Mouse (Mus musculus) mature B cell (primary cell): Measurements from ENCODE around the gene Fcgr3.
"Not testable (repeated sequence)": the region's sequence is repeated elsewhere in the genome, so short reads cannot be mapped to it uniquely, and the experiment has no call there.

Source experiments
- in situ Hi-C: fragments of 300-500 bp; cut with MboI; formaldehyde crosslinking; loops from 2 replicates; pipeline ENCODE4 v1.14.3; 2019

Fcgr3 gene

GRCm38 (mm10) chr1:171088237-171088869 lies 23.6 kb upstream of the Fcgr3 start:
- in situ Hi-C loops = not testable (repeated sequence)

GRCm38 (mm10) chr1:171085718-171086117 lies 21.0 kb upstream of the Fcgr3 start:
- in situ Hi-C loops = no loop called here

- in situ Hi-C loops = not testable (repeated sequence)
These were observed 16.9 kb upstream of the Fcgr3 start for GRCm38 (mm10) chr1:171081512-171082231.

- in situ Hi-C loops = not testable (repeated sequence)
These were observed 15.1 kb upstream of the Fcgr3 start for GRCm38 (mm10) chr1:171079825-171080224.

- in situ Hi-C loops = not testable (repeated sequence)
These were observed 14.6 kb upstream of the Fcgr3 start for GRCm38 (mm10) chr1:171079345-171079744.

GRCm38 (mm10) chr1:171078419-171078818 lies 13.7 kb upstream of the Fcgr3 start:
- in situ Hi-C loops = not testable (repeated sequence)

GRCm38 (mm10) chr1:171077955-171078354 lies 13.2 kb upstream of the Fcgr3 start:
- in situ Hi-C loops = not testable (repeated sequence)

GRCm38 (mm10) chr1:171077192-171077591 lies 12.5 kb upstream of the Fcgr3 start:
- in situ Hi-C loops = not testable (repeated sequence)

- in situ Hi-C loops = not testable (repeated sequence)
These were observed 11.4 kb upstream of the Fcgr3 start for GRCm38 (mm10) chr1:171076176-171076575.

- in situ Hi-C loops = not testable (repeated sequence)
These were observed 9.5 kb upstream of the Fcgr3 start for GRCm38 (mm10) chr1:171074283-171074682.

- in situ Hi-C loops = not testable (repeated sequence)
These were observed 7.5 kb upstream of the Fcgr3 start for GRCm38 (mm10) chr1:171072217-171072616.

- in situ Hi-C loops = not testable (repeated sequence)
These were observed 7.0 kb upstream of the Fcgr3 start for GRCm38 (mm10) chr1:171071726-171072125.

GRCm38 (mm10) chr1:171070879-171071278 lies 6.1 kb upstream of the Fcgr3 start:
- in situ Hi-C loops = not testable (repeated sequence)

GRCm38 (mm10) chr1:171069508-171069907 lies 4.8 kb upstream of the Fcgr3 start:
- in situ Hi-C loops = not testable (repeated sequence)

- in situ Hi-C loops = not testable (repeated sequence)
These were observed 3.2 kb upstream of the Fcgr3 start for GRCm38 (mm10) chr1:171067928-171068327.

- in situ Hi-C loops = not testable (repeated sequence)
These were observed 1.8 kb upstream of the Fcgr3 start for GRCm38 (mm10) chr1:171066583-171066982.

GRCm38 (mm10) chr1:171065768-171066167 lies 1.0 kb upstream of the Fcgr3 start:
- in situ Hi-C loops = not testable (repeated sequence)

GRCm38 (mm10) chr1:171065243-171065587 lies 480 bp upstream of the Fcgr3 start:
- in situ Hi-C loops = not testable (repeated sequence)

- in situ Hi-C loops = not testable (repeated sequence)
These were observed 905 bp downstream of the Fcgr3 start for GRCm38 (mm10) chr1:171063569-171064490.

- in situ Hi-C loops = no loop called here
These were observed 3.2 kb downstream of the Fcgr3 start for GRCm38 (mm10) chr1:171061566-171061965.

- in situ Hi-C loops = no loop called here
These were observed 4.3 kb downstream of the Fcgr3 start for GRCm38 (mm10) chr1:171060392-171060791.

GRCm38 (mm10) chr1:171059203-171059602 lies 5.5 kb downstream of the Fcgr3 start:
- in situ Hi-C loops = no loop called here
